Mouse (Mus musculus): ENCODE data around the gene Gipc3.

DNA sequence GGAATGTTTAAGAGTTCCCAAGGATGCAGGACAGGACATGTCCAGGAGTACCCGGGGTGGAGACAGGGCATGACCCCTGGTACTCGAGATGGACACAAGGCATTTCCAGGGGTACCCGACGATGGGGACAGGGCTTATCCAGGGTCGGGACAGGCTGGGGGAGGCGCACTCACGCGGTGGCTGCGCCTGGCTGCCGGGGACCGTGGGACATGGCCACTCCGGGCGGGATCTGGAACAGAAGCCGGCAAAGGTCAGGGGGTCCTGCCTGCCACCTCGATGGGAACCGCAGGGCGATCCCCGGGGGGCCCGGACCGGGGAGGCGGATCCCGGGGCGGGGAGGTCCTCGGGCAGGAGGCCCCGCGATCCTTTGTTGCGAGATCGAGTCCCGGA lies 6.9 kb upstream of the Gipc3 start:
- TF ChIP-seq CTCF (IDR thresholded peaks at IDR 0.05; ENCODE audit: low read depth) (no peak), EP300 (IDR thresholded peaks at IDR 0.05; ENCODE audit: low read depth) (no peak)

Data from liver, embryonic 14.5 days (tissue).